Mouse (Mus musculus) embryonic stem cell, embryonic (primary cell): ENCODE measurements around the gene Lrriq4.

Source experiments
- CTCF ChIA-PET, 4 experiments: fragments of 300-600 bp in 2 of 4; fragments of 350-600 bp in 2 of 4; sonication (Branson Sonifier 250); formaldehyde crosslinking; loops; one replicate each; lab custom pipeline; 2022; ENCODE audit warnings: inconsistent platforms in 2 of 4; lab: Charles Lee
- POLR2A ChIA-PET, 4 experiments: fragments of 300-600 bp in 2 of 4; fragments of 350-600 bp in 2 of 4; sonication (Branson Sonifier 250); formaldehyde crosslinking; loops; one replicate each; lab custom pipeline; 2022; ENCODE audit warnings: antibody characterized with exemption in 4 of 4, inconsistent platforms in 1 of 4; lab: Charles Lee

The Lrriq4 gene

GRCm38 (mm10) chr3:30646761-30647160 lies 2.5 kb downstream of the Lrriq4 start:
- ChIA-PET POLR2A (interaction anchor here (0.8 to 7.5 kb wide), 56 partner anchors 9 to 370 kb away, joined by 3 to 80 read pairs (median 8); partner anchors contain the start of genes Lrrc31 (in 3 of the 4), Mynn (in 3 of the 4), Actrt3 (in 1 of the 4) and Gpr160 (in 1 of the 4)), CTCF (interaction anchor here in 3 of 4 experiments (0.6 to 2.3 kb wide), 6 partner anchors 12 to 1660 kb away, joined by 3 to 10 read pairs (median 5); no protein-coding TSS in a partner anchor)

- POLR2A ChIA-PET: interaction anchor here (0.5 to 7.5 kb wide), 96 partner anchors 8 to 492 kb away, joined by 3 to 80 read pairs (median 4); partner anchors contain the start of genes Mynn (in 3 of the 4), Lrrc31 (in 2 of the 4), Actrt3 (in 1 of the 4) and Gpr160 (in 1 of the 4)
- CTCF ChIA-PET: interaction anchor here in 3 of 4 experiments (0.6 to 2.3 kb wide), 11 partner anchors 10 to 1659 kb away, joined by 3 to 10 read pairs (median 4); no protein-coding TSS in a partner anchor
Measured at GRCm38 (mm10) chr3:30647440-30648090, 3.3 kb downstream of the Lrriq4 start, which contains the start of gene Lrrc34. Lrrc34 (minus strand) TSS chr3:30647869.

- ChIA-PET CTCF (interaction anchor here in 2 of 4 experiments (1.2 to 1.8 kb wide), 4 partner anchors 10 to 76 kb away, joined by 3 to 10 read pairs (median 6); no protein-coding TSS in a partner anchor), POLR2A (interaction anchor here (0.6 to 7.5 kb wide), 43 partner anchors 9 to 355 kb away, joined by 3 to 80 read pairs (median 8); partner anchors contain the start of genes Mynn (in 3 of the 4), Actrt3 (in 1 of the 4), Gpr160 (in 1 of the 4) and Lrrc31 (in 1 of the 4))
Measured at GRCm38 (mm10) chr3:30648466-30648865, 4.2 kb downstream of the Lrriq4 start.

GRCm38 (mm10) chr3:30650062-30650841 lies 5.9 kb downstream of the Lrriq4 start:
- POLR2A ChIA-PET: interaction anchor here (0.8 to 7.5 kb wide), 28 partner anchors 8 to 143 kb away, joined by 3 to 80 read pairs (median 4); partner anchors contain the start of genes Lrrc31 (in 1 of the 4) and Mynn (in 1 of the 4)
- CTCF ChIA-PET: interaction anchor here in 2 of 4 experiments (0.7 to 2.4 kb wide), 10 partner anchors 16 to 75 kb away, joined by 3 to 14 read pairs (median 4); partner anchors contain the start of gene Mynn (in 1 of the 2)

GRCm38 (mm10) chr3:30655937-30656336 lies 11.6 kb downstream of the Lrriq4 start:
- POLR2A ChIA-PET: interaction anchor here (0.6 to 6.8 kb wide), 14 partner anchors 8 to 114 kb away, joined by 3 to 79 read pairs (median 4); partner anchors contain the start of genes Lrrc34 (in 2 of the 4) and Lrriq4 (in 2 of the 4)
- CTCF ChIA-PET: interaction anchor here in 2 of 4 experiments (1.3 to 1.6 kb wide), 2 partner anchors 64 to 69 kb away, joined by 3 read pairs; no protein-coding TSS in a partner anchor

GRCm38 (mm10) chr3:30658486-30658885 lies 14.2 kb downstream of the Lrriq4 start:
- ChIA-PET CTCF (interaction anchor here in 1 of 4 experiments (1.0 kb wide), 1 partner anchor 11 kb away, joined by 4 read pairs; the partner anchor contains the start of gene Lrrc34), POLR2A (interaction anchor here (0.7 to 6.8 kb wide), 31 partner anchors 8 to 136 kb away, joined by 3 to 79 read pairs (median 4); partner anchors contain the start of genes Lrrc34 (in 3 of the 4), Mynn (in 2 of the 4) and Lrriq4 (in 1 of the 4))

GRCm38 (mm10) chr3:30683190-30683589 lies 38.9 kb downstream of the Lrriq4 start:
- POLR2A ChIA-PET: interaction anchor here (0.6 to 1.9 kb wide), 18 partner anchors 8 to 226 kb away, joined by 3 to 10 read pairs (median 4); partner anchors contain the start of genes Lrrc31 (in 1 of the 4) and Lrrc34 (in 1 of the 4)
- CTCF ChIA-PET: interaction anchor here (0.6 to 1.6 kb wide), 5 partner anchors 11 to 485 kb away, joined by 3 to 12 read pairs (median 3); no protein-coding TSS in a partner anchor

GRCm38 (mm10) chr3:30687216-30687615 lies 42.9 kb downstream of the Lrriq4 start:
- POLR2A ChIA-PET: interaction anchor here in 2 of 4 experiments (0.8 to 5.6 kb wide), 4 partner anchors 8 to 40 kb away, joined by 3 to 30 read pairs (median 4); partner anchors contain the start of gene Lrrc34 (in 1 of the 2)

GRCm38 (mm10) chr3:30690976-30691375 lies 46.7 kb downstream of the Lrriq4 start:
- CTCF ChIA-PET: interaction anchor here in 2 of 4 experiments (1.1 to 1.6 kb wide), 3 partner anchors 14 to 34 kb away, joined by 3 to 4 read pairs (median 3); no protein-coding TSS in a partner anchor

More at GRCm38 (mm10) chr3:30687216-30687615, 42.9 kb downstream of the Lrriq4 start:
- CTCF ChIA-PET: no interaction called here

GRCm38 (mm10) chr3:30695661-30696060 lies 51.4 kb downstream of the Lrriq4 start:
- ChIA-PET CTCF (interaction anchor here (0.5 to 2.6 kb wide), 11 partner anchors 9 to 235 kb away, joined by 3 to 25 read pairs (median 5); partner anchors contain the start of gene Mynn (in 1 of the 4)), POLR2A (interaction anchor here in 3 of 4 experiments (0.6 to 8.9 kb wide), 27 partner anchors 10 to 1639 kb away, joined by 3 to 78 read pairs (median 5); partner anchors contain the start of genes Lrrc34 (in 3 of the 3) and Mynn (in 1 of the 3))

More at GRCm38 (mm10) chr3:30690976-30691375, 46.7 kb downstream of the Lrriq4 start:
- POLR2A ChIA-PET: interaction anchor here in 3 of 4 experiments (0.8 to 5.6 kb wide), 24 partner anchors 9 to 103 kb away, joined by 3 to 30 read pairs (median 4); partner anchors contain the start of genes Lrrc34 (in 2 of the 3) and Lrriq4 (in 1 of the 3)

GRCm38 (mm10) chr3:30696346-30696745 lies 52.0 kb downstream of the Lrriq4 start:
- ChIA-PET CTCF (interaction anchor here (0.6 to 2.6 kb wide), 10 partner anchors 27 to 104 kb away, joined by 3 to 25 read pairs (median 4); partner anchors contain the start of gene Mynn (in 1 of the 4)), POLR2A (interaction anchor here in 3 of 4 experiments (0.6 to 8.9 kb wide), 22 partner anchors 9 to 182 kb away, joined by 3 to 78 read pairs (median 6); partner anchors contain the start of gene Lrrc34 (in 2 of the 3))

- ChIA-PET CTCF (interaction anchor here in 2 of 4 experiments (0.5 to 1.4 kb wide), 2 partner anchors 11 to 27 kb away, joined by 5 to 6 read pairs; no protein-coding TSS in a partner anchor), POLR2A (interaction anchor here in 3 of 4 experiments (0.7 to 8.9 kb wide), 3 partner anchors 26 to 100 kb away, joined by 3 to 78 read pairs (median 11); no protein-coding TSS in a partner anchor)
Measured at GRCm38 (mm10) chr3:30697891-30698290, 53.6 kb downstream of the Lrriq4 start.

GRCm38 (mm10) chr3:30699711-30700505 lies 55.6 kb downstream of the Lrriq4 start, which contains the start of gene Lrrc31:
Lrrc31 (minus strand) TSS chr3:30699843.
- ChIA-PET POLR2A (interaction anchor here (0.6 to 8.9 kb wide), 26 partner anchors 8 to 107 kb away, joined by 3 to 78 read pairs (median 4); partner anchors contain the start of gene Lrrc34 (in 2 of the 4)), CTCF (interaction anchor here in 2 of 4 experiments (0.6 to 1.6 kb wide), 7 partner anchors 10 to 439 kb away, joined by 3 to 5 read pairs (median 4); no protein-coding TSS in a partner anchor)

GRCm38 (mm10) chr3:30705977-30706376 lies 61.7 kb downstream of the Lrriq4 start:
- CTCF ChIA-PET: no interaction called here
- POLR2A ChIA-PET: interaction anchor here in 3 of 4 experiments (0.5 to 3.1 kb wide), 4 partner anchors 10 to 285 kb away, joined by 4 to 17 read pairs (median 6); no protein-coding TSS in a partner anchor

GRCm38 (mm10) chr3:30706614-30707276 lies 62.4 kb downstream of the Lrriq4 start:
- CTCF ChIA-PET: no interaction called here
- POLR2A ChIA-PET: interaction anchor here in 3 of 4 experiments (0.5 to 3.1 kb wide), 5 partner anchors 11 to 284 kb away, joined by 4 to 17 read pairs (median 5); no protein-coding TSS in a partner anchor
